Mouse (Mus musculus) retina, postnatal 1 day (tissue): ENCODE results near the gene Itga2b.
"Not testable (repeated sequence)": the region's sequence is repeated elsewhere in the genome, so short reads cannot be mapped to it uniquely, and the experiment has no call there.

ENCODE experiments used
- DNase-seq: peaks from one replicate; pipeline ENCODE4 v3.0.0-alpha.2; 2012

Itga2b gene

DNA sequence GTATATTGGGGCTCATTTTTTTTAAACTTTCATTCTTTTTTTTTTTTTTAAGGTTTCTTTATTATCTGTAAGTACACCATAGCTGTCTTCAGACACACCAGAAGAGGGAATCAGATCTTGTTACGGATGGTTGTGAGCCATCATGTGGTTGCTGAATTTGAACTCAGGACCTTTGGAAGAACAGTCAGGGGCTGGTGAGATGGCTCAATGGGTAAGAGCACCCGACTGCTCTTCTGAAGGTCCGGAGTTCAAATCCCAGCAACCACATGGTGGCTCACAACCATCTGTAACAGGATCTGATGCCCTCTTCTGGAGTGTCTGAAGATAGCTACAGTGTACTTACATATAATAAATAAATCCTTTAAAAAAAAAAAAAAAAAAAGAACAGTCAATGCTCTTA, 59.6 kb downstream of the Itga2b start:
- DNase-seq = not testable (repeated sequence)

DNA sequence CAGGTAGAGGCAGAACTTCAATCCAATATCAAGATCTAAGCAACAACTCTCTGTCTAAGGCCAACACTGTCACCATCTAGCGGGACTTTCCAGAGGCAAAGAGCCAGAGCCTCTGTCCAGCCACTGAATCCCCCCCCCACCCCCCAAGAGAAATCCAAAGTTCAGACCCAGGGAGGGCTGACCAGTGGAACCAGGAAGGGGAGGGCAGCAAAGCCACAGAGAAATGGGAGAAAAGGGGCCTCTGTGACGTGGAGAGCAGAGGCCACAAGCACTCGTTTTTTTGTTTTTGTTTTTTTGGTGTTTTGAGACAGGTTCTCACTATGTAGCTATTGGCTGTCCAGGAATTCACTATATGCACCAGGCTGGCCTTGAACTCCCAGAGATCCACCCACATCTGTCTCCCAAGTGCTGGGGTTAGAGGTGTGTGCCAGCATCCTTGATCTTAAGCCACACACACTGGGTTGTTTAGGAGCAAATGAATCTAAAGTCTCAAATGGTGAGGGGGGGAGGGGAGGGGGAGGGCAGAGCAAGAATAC, 60.1 kb downstream of the Itga2b start:
- no peak for DNase-seq

DNA sequence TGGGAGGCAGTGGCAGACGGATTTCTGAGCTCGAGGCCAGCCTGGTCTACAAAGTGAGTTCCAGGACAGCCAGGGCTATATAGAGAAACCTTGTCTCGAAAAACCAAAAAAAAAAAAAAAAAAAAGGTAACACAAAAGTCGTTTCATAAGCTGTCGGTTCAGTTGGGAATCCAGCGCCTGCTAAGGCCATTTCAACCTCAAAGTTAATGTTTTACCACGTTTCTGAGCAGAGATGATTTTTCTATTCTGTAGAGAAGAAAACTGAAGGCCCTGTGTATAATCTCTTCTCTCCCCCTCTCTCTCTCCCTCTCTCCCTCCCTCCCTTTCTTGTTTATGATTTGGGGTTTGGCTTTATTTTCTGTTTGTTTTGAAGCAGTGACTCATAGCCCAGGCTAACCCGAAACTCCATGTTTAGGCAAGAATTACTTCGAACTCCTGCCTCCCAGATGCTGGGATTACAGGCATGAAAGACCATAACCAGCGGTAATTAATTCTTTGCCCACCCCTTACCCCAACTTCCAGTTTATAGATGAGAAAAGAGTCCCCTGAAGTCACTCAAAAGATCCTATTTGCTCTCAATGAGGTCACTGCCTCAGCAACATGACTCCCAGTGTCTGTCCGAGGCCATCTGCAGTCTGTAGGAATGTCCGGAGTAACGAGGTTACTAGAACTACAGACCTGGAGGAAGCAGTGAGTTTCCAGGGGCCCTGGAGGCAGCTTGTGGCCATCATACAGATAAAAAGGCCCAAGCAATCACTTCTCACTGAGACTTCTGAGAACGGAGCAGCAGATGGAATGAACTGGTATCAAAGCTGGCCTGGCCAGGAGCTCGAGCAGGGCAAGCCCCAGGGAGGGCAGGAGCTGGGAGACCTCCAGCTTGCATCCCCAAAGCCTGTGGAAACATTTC, 60.8 kb downstream of the Itga2b start:
- DNase-seq = no peak

DNA sequence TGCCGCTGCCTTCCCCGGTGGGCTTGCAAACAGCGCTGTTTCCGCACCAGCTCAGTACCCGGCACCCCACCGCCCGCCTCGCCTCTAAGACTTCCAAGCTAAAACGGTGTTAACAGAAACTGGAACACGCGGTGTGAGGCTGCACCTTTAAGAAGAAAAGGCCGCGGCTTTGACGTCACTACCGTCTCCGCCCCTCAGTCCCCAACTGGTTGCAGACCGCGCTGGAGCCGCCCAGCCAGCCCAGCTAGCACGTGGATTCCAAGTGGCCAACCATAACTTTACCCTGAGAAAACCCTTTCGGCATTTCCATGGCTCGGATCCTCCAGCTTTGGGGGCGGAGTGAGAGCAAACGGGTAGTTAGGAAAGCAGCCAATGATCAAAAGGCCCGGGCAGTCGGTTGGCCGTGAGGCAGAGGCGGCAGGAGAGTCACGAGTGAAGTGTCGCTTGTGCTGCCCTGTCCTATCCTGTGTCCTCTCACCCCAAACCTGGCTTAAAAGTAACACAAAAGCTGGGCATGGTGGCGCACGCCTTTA, 61.5 kb downstream of the Itga2b start:
- DNase-seq = peak; percentile 100

DNA sequence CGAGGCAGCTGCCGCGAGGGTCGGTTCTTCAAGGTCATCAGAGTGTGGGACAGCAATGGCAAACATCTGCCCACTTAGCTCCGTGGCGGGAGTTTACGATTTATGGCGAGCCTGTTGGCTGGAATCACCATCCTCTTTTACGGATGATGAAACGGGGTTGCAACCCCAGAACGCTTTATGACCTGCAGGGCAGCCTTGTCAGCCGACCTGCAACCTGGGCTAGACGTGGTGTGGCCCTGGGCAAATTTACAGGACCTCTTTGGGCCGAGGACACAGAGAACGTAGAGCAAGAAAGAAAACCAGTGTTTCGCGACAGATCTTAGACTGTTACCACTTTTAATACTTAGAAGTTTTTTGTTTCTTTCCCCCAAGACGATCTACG, 62.1 kb downstream of the Itga2b start, which contains the start of gene Slc25a39:
Gene Slc25a39, minus strand, starts transcription at position 113 of the 382 bp plus-strand sequence.
- no peak for DNase-seq

DNA sequence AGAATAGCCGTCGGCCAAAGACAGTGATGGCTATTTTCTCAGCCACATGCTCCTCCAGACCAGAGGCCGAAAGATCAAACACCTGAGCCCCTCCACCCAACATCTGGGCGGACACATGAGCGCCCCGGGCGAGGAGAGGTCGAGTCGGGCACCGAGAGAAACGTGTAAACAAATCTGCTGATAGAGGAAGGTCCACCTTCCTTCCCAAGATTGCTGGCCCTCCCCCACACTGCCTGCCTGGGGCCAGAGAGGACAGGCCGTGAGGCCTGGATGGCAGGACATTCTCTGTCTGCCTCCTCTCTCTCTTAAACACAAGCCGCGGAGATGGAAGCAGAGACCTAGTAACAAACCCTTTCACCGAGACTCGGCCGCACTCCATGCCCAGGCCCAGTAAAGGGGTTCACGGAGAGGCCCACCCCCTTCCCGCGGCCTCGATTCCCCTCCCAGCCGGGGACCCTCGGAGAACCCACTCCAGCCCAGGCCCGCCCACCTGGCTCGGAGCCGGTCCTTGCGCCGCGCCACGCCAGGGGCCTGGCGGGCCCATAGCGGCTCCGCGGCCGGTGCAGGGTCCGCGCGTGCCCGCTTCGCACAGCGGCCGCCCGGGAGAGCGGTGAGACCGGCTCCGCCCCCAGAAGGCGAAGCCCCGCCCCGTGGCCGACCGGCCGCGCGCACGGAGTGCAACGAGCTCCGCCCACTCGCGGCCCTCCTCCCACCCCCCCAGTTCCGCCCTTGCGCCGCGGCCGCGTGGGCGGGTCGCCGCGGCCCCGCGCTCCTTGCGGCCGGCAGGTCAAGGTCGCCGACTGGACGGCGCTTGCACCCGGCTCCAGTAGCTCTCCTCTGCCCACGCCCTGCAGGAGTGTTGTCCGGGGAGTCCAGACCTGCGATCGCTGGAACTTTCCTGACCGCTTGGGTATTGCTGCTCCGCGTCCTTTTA, 62.8 kb downstream of the Itga2b start:
- DNase-seq = peak; percentile 93

DNA sequence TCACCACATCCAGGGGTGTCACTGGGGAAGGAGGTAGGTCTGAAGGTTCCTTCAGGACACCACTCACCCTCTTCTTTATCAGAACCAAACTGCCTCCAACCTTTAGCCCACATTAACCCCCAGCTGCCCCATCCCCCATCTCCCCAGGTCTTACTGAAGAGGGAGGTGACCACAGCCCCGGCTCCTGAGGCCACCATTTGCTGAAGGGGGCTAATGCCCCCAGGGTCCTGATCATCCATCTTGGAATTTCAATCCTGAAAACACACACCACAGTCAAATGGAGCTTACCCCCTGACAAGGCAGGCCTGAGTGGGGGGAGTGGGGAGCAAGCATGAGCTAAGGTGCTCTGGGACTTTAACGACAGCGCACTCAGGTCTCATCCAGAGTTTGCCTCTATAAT, 63.5 kb downstream of the Itga2b start:
- no peak for DNase-seq

DNA sequence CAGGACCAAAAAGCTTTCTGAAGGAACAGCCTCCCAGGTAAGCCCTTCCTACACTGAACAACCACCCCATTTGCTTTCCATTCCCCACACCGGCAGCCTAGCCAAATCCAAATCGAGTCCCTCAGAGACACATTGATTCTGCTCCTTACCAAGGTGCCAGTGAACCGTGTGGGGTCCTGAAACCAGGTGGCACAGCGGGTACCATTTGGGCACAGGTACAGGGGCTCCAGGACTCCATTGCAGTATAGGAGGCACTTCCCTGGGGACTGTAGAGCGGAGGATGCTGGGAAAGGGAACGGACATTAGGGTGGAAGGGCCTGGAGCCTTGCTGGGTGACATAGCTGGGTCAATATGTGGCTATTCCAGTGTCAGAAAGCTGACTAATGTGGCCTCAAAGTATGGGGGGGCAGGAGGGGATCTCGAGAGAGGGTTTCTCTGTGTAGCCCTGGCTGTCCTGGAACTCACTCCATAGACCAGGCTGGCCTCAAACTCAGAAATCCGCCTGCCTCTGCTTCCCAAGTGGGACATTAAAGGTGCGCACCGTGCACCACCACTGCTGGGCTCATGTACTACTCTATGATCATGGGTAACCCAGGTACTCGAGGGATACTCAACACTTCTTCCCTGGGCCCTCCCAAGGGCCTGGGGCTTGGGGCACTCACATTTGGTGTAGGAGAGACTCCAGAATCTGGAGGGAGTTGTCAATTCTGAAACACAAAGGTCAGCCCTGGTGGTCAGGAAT, 64.2 kb downstream of the Itga2b start:
- DNase-seq = no peak

DNA sequence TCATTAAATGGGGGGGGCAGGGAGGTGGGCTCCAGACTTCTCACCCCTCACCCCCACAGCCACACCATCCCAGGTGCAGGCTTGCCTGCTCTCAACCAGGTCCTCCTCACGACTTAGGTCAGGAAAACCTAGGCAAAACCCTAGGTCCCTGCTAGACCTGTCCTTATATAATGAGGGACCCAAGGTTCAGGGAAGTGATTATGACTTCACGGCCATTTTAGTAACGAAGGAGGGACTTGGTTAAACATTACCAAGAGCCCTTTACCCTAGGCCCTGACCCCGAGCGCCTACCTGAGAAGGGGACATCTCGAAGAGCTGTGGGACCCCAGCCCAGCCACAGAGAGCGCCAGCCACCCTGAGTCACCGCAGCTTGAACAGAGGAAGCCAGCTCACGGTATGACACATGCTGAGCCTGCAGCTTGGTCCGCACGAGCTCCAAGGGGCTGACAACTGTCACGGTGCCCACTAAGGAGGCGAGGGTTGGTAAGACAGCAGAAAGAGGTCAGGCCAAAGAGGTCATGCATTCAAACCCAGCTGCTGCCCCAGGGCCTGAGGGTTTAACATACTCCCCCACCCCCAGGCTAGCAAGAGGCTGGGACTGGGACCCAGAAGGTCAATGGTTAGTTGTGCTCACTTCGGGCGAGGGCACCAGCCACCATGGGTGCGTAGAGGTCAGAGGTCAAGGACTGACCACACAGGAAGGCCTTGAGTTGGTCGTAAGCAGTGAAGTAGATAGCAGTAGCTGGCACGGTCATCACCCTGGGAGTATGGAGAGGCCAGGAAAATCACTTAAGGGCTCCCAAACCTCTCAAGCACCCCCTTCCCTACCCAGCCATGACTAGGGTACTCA, 65.5 kb downstream of the Itga2b start:
- no peak for DNase-seq

DNA sequence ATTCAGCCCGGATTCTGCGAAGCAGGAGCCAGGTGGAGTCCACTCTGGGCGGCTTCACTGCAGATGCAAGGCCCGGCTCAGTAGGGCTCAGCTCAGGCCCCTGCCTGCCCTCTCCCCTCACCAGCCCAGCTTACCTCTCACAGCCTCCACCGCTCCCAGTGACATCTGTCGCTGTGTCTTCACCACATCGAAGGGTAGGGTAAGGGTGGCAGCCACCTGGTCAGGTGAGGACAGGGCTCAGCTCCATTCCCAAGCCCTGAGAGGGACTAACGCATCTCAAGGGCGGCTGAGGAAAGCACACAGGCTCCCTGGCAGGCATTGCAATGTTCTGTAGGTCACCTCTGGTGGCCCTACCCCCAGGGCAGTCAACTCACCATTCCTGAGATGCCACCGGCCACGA, 66.3 kb downstream of the Itga2b start:
- DNase-seq = no peak
